Mouse (Mus musculus): Measurements from ENCODE around the gene Fmo1. TPM values are rescaled to one million over a fixed set of nuclear protein-coding genes. Genes with fewer than 3 reads are reported as not detected.

Gene Fmo1
- total and polyA plus RNA-seq, 2 experiments: 152 to 242 TPM

DNA sequence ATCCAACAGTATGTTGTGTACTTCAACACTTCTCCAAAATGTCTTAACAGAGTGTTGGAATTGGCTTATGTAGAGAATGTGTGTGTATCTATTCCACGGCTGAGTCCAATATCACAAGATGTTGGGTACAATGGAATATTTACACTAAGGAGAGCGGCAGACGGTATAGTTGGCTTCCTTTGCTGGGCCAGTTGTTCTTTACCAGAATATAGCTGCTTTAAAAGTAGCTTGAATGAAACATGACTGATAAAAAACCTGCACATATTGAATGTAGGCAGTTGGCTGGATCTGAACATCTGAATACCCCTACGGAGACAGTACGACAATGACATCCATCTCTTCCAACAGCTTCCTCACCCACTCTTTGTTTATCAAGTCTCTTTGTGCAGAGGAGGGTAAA is 47.1 kb downstream of the Fmo1 start:
- Histone ChIP-seq H3K36me3 (ENCODE audit: control insufficient read depth, insufficient read depth, low read length) (no peaks in the 10 kb centered on the region), H3K4me3 (ENCODE audit: insufficient read depth, low read depth, low read length) (no peak overlapping the region), H3K4me1 (ENCODE audit: control insufficient read depth, insufficient read depth, low read length) (peaks cover 5% of the 10 kb centered on the region; the same call in 1 of the 2 replicates), H3K79me2 (ENCODE audit: control insufficient read depth, insufficient read depth, low read length) (no peaks in the 10 kb centered on the region), H3K27me3 (ENCODE audit: control insufficient read depth, insufficient read depth, low read length) (no peaks in the 10 kb centered on the region), H3K27ac (replicated peaks; ENCODE audit: insufficient read depth, low read depth, low read length) (no peak overlapping the region), H3K9ac (ENCODE audit: low read depth, low read length) (no peak overlapping the region)
- no peak for TF ChIP-seq POLR2A (IDR thresholded peaks at IDR 0.05; ENCODE audit: extremely low read depth, insufficient read depth, low read length)
- no peak for TF ChIP-seq CTCF (IDR thresholded peaks at IDR 0.05; ENCODE audit: low read depth, low read length)
- WGBS: 97% methylated on average over 5 of the region's 5 CpGs
- no peak for DNase-seq (ENCODE audit: extremely low read depth, low read depth, low spot score)

- Histone ChIP-seq H3K79me2 (ENCODE audit: control insufficient read depth, insufficient read depth, low read length) (no peaks in the 10 kb centered on the region), H3K4me3 (ENCODE audit: insufficient read depth, low read depth, low read length) (no peak overlapping the region), H3K36me3 (ENCODE audit: control insufficient read depth, insufficient read depth, low read length) (no peaks in the 10 kb centered on the region), H3K9ac (ENCODE audit: low read depth, low read length) (no peak overlapping the region), H3K27me3 (ENCODE audit: control insufficient read depth, insufficient read depth, low read length) (no peaks in the 10 kb centered on the region), H3K4me1 (ENCODE audit: control insufficient read depth, insufficient read depth, low read length) (peaks cover 11% of the 10 kb centered on the region; the same call in 1 of the 2 replicates), H3K27ac (replicated peaks; ENCODE audit: insufficient read depth, low read depth, low read length) (no peak overlapping the region)
- WGBS: 70% methylated on average over 10 of the region's 10 CpGs
- TF ChIP-seq CTCF (IDR thresholded peaks at IDR 0.05; ENCODE audit: low read depth, low read length) (no peak), POLR2A (IDR thresholded peaks at IDR 0.05; ENCODE audit: extremely low read depth, insufficient read depth, low read length) (no peak)
- DNase-seq (ENCODE audit: extremely low read depth, low read depth, low spot score): peak; percentile 56
Measured at GRCm38 (mm10) chr1:162815381-162816127, 50.9 kb downstream of the Fmo1 start.

DNA sequence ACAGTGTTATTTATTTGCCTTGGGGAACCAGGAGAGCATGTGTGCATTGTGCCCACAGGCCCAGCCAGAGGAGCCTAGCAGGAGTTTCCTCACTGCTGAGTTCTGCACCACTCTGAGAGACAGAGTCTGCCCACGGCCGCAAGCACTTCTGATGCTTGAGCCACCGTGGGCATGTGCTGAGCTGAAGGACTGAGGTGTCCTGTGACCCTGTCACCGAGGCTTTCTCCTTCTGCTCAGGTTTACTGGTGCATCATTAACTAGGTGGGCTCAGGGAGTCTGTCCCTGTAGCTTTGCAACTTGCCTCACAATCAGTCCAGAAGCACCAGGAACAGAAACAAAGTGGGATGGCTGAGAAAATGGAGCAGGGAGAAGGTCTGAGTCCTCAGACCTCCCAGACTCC is 51.5 kb downstream of the Fmo1 start:
- H3K9ac ChIP-seq (ENCODE audit: low read depth, low read length): no peak overlapping the region

GRCm38 (mm10) chr1:162813836-162814156 is 52.6 kb downstream of the Fmo1 start, which contains the start of gene Fmo4:
Gene Fmo4, minus strand, starts transcription at chr1:162813972.
- peaks cover 6% of the 10 kb centered on the region; the same call in 1 of the 2 replicates for H3K36me3 ChIP-seq (ENCODE audit: control insufficient read depth, insufficient read depth, low read length)
- no peaks in the 10 kb centered on the region for H3K27me3 ChIP-seq (ENCODE audit: control insufficient read depth, insufficient read depth, low read length)
- H3K79me2 ChIP-seq (ENCODE audit: control insufficient read depth, insufficient read depth, low read length): no peaks in the 10 kb centered on the region
- H3K4me1 ChIP-seq (ENCODE audit: control insufficient read depth, insufficient read depth, low read length): peaks cover 11% of the 10 kb centered on the region; the same call in 1 of the 2 replicates
- peak within 1 kb of the TSS; percentile 74 for H3K4me3 ChIP-seq (ENCODE audit: insufficient read depth, low read depth, low read length)
- peak; percentile 77 for DNase-seq (ENCODE audit: extremely low read depth, low read depth, low spot score)
- peak within 1 kb of the TSS; percentile 53 for H3K27ac ChIP-seq (replicated peaks; ENCODE audit: insufficient read depth, low read depth, low read length)
- 12% methylated on average over 8 of the region's 8 CpGs for WGBS
- no peak for TF ChIP-seq POLR2A (IDR thresholded peaks at IDR 0.05; ENCODE audit: extremely low read depth, insufficient read depth, low read length)
- TF ChIP-seq CTCF (IDR thresholded peaks at IDR 0.05; ENCODE audit: low read depth, low read length): peak; percentile 36
- H3K9ac ChIP-seq (ENCODE audit: low read depth, low read length): peak within 1 kb of the TSS; percentile 75

More for the DNA sequence above, 51.5 kb downstream of the Fmo1 start:
- Histone ChIP-seq H3K4me3 (ENCODE audit: insufficient read depth, low read depth, low read length) (no peak overlapping the region), H3K4me1 (ENCODE audit: control insufficient read depth, insufficient read depth, low read length) (peaks cover 11% of the 10 kb centered on the region; the same call in 1 of the 2 replicates), H3K27ac (replicated peaks; ENCODE audit: insufficient read depth, low read depth, low read length) (no peak overlapping the region), H3K36me3 (ENCODE audit: control insufficient read depth, insufficient read depth, low read length) (peaks cover 4% of the 10 kb centered on the region; the same call in 1 of the 2 replicates), H3K27me3 (ENCODE audit: control insufficient read depth, insufficient read depth, low read length) (no peaks in the 10 kb centered on the region), H3K79me2 (ENCODE audit: control insufficient read depth, insufficient read depth, low read length) (no peaks in the 10 kb centered on the region)
- no peak for DNase-seq (ENCODE audit: extremely low read depth, low read depth, low spot score)
- 57% methylated on average over 4 of the region's 4 CpGs for WGBS
- TF ChIP-seq CTCF (IDR thresholded peaks at IDR 0.05; ENCODE audit: low read depth, low read length): no peak
- TF ChIP-seq POLR2A (IDR thresholded peaks at IDR 0.05; ENCODE audit: extremely low read depth, insufficient read depth, low read length): no peak

GRCm38 (mm10) chr1:162813143-162813835 is 53.1 kb downstream of the Fmo1 start:
- H3K27ac ChIP-seq (replicated peaks; ENCODE audit: insufficient read depth, low read depth, low read length): peak overlapping the region; percentile 53
- 33% methylated on average over 9 of the region's 9 CpGs for WGBS

More at GRCm38 (mm10) chr1:162813143-162813835, 53.1 kb downstream of the Fmo1 start:
- DNase-seq (ENCODE audit: extremely low read depth, low read depth, low spot score): peak; percentile 85
- no peak for TF ChIP-seq CTCF (IDR thresholded peaks at IDR 0.05; ENCODE audit: low read depth, low read length)
- TF ChIP-seq POLR2A (IDR thresholded peaks at IDR 0.05; ENCODE audit: extremely low read depth, insufficient read depth, low read length): no peak
- Histone ChIP-seq H3K9ac (ENCODE audit: low read depth, low read length) (peak overlapping the region; percentile 75), H3K27me3 (ENCODE audit: control insufficient read depth, insufficient read depth, low read length) (no peaks in the 10 kb centered on the region), H3K4me3 (ENCODE audit: insufficient read depth, low read depth, low read length) (peak overlapping the region; percentile 74), H3K79me2 (ENCODE audit: control insufficient read depth, insufficient read depth, low read length) (no peaks in the 10 kb centered on the region), H3K4me1 (ENCODE audit: control insufficient read depth, insufficient read depth, low read length) (peaks cover 11% of the 10 kb centered on the region; the same call in 1 of the 2 replicates), H3K36me3 (ENCODE audit: control insufficient read depth, insufficient read depth, low read length) (peaks cover 6% of the 10 kb centered on the region; the same call in 1 of the 2 replicates)

Data from liver, adult 2 months (tissue).